Mouse (Mus musculus) lung, postnatal 14 days (tissue): ENCODE measurements around the gene Gdf9.
"Not testable (repeated sequence)": the region's sequence is repeated elsewhere in the genome, so short reads cannot be mapped to it uniquely, and the experiment has no call there.

Source experiments
- DNase-seq: peaks from one replicate; pipeline ENCODE4 v3.0.0; 2021

The Gdf9 gene

DNA sequence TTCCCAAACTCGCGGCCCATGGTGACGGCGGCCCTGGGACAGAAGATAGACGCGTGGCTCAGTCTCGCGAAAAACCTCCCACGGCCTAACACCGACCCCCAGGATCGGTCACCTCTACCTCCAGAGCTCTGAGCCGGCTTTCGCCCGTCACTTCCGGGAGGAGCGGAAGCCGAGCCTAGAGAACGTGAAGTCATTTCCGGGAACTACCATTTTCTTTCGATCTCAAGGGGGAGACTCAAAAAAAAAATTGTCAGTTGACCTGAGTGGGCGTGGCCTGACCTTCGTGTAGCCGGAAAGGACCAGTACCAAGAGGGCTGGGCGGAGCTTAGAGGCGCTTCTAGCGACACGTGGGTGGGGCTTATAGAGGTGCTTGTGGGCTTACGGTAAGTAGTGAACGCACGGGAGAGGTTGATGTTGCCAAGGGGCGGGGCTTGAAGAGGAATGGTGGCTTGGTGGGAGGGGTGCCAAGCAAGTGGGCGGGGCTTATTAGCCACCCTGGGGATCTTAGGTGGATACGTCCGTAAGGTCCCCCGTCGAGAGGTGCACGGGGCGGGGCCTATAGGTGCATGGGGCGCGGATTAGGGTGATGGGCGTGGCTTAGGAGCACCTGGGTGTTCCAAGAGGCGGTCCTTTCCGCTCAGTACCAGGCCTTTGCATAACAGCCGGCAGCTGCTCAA, at the start of gene Gdf9, which contains the start of gene Uqcrq:
Gene Gdf9 (plus strand): TSS at position 354 of the 677 bp plus-strand sequence.
Gene Uqcrq (minus strand): TSS at position 162 of the 677 bp plus-strand sequence.
- DNase-seq = peak; percentile 99

GRCm38 (mm10) chr11:53383758-53384428, 46.9 kb upstream of the Gdf9 start:
- DNase-seq = no peak

DNA sequence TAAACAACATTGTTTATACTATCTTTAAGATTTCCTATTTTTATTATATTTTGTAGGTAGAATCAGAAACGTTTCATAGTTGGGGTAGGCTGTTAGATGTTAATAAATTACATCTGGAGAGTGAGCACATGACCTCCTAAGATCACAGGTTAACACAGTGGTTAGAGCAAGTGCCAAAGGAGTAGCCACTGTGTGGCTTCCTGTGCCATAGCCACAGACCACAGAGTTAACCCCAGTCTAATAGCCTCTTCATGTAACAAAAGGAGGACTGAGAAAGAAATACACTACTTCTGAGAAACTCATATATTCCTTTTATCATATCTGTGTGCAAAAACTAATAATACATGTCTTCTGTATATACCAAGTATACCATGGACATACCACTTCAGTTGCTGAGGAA, 37.0 kb upstream of the Gdf9 start:
- DNase-seq = no peak

GRCm38 (mm10) chr11:53403638-53404037, 27.2 kb upstream of the Gdf9 start:
- no peak for DNase-seq

DNA sequence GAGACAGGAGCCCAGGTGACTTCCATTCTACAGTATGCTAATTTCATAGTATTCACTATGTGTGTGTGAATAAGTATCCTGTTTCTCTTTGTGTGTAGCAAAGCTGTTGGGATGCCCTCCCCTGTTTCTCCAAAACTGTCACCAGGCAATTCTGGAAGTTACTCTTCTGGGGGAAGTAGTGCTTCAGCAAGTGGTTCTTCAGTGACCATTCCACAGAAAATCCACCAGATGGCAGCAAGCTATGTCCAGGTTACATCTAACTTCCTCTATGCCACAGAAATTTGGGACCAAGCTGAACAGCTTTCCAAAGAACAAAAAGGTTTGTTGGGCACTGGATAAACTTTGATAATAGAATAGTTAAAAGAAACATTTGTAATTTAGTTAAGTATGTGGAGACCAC, 19.1 kb upstream of the Gdf9 start:
- peak; percentile 11 for DNase-seq

DNA sequence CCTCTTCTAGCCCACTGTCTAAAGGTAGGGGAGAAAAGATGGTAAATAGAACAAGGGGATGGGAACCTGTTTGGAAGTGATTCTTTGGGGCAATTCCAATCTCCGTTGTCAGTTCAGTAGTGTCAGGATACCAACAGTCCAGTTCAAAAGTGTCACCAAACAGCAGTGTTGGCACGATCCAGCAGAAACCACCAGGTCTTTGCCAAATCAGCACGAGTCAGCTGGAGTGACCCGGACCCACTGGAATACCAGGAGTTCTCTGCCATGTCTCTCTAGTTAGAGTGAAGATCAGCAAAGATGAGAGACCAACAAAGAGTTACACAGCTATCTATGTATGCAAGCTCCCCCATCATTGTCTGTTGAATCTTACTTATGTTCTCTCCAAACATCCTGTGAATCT, 17.0 kb upstream of the Gdf9 start:
- DNase-seq = no peak

- no peak for DNase-seq
These were observed 12.8 kb upstream of the Gdf9 start for GRCm38 (mm10) chr11:53418048-53418447.

DNA sequence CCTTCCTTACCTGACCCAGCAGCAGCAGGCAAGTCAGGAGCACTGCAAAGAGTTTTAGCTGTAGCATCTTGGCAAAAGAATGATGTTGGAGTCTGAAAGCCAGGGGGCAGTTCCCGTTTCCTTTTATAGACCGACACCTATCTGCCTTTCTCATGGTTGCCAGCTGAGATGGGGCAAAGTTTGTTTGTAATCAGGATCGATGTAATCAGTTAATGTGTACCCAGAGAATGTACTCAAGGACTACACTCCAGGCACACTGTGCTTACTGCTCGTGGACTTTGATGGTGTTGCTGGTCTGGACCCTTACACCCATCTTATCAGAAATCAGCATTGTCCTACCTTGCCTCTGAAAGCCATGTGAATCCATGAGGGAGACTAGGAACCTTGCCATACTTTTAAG, 7.8 kb upstream of the Gdf9 start, which contains the start of gene Leap2:
Gene Leap2 (minus strand): TSS at position 135 of the 400 bp plus-strand sequence.
- DNase-seq = no peak

DNA sequence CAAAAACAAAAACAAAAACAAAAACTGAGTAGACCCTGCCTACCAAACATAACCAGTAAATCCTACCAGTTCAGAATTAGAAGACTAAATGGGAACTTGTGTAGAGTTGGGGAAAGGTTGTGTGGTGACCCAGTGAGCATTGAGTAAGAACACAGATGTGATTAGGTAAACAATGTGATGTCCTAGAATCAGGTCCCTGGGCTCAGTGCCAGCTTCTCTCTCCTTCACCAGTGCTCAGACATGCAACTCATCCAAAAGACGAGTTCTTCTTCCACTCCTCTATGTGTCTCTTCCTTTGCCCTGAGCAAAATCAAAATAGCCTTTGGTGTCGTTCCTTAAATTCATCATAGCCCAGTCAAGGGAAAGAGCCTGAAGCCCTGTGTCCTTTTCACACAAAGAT, 6.0 kb upstream of the Gdf9 start:
- DNase-seq = peak; percentile 39

DNA sequence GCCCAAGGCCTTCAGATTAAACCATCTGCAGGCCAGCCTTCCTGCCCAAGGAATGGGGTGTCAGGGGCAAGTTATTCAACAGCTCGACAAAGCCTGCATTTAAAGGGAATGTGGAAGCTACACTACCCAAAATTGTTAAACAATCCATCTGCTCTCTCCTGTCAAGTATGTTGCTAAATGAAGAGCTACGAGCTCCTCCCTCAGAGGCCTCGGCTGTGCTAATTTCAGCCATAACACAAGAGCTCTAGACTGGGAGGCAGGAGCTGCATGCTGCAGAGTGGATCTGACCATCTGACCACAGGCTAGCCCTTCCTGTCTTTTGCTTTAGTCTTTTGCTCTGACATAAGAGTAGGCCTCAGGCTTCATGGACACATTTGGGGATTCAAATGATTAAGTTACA, 5.6 kb upstream of the Gdf9 start:
- DNase-seq = no peak

DNA sequence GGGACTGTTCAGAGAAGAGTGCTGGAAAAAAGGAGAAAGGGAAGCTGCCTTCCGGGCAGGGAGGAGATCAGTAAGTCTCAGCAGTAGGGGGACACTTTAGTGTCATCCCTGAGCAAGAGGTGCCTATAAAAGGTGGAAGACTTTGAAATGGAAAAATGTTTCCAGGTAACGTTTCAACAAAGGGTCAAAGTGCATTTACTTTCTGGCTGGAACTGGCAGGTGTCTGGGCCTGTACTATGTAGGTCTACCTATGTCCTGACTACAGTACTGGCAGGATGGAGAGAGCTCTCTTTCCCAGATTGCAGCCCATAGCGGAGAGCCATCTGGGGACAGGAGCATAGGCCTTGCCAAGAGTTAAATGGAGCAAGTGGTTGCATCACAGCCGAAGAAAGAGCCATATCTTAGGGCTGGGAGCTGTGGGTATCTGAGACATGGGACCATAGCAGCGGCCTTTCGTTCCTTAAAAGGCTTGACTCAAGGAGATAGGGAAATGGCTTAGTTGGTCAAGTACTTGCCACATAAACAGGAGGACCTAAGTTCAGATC, 5.0 kb upstream of the Gdf9 start:
- DNase-seq = no peak

GRCm38 (mm10) chr11:53426914-53427313, 3.9 kb upstream of the Gdf9 start:
- DNase-seq = not testable (repeated sequence)

DNA sequence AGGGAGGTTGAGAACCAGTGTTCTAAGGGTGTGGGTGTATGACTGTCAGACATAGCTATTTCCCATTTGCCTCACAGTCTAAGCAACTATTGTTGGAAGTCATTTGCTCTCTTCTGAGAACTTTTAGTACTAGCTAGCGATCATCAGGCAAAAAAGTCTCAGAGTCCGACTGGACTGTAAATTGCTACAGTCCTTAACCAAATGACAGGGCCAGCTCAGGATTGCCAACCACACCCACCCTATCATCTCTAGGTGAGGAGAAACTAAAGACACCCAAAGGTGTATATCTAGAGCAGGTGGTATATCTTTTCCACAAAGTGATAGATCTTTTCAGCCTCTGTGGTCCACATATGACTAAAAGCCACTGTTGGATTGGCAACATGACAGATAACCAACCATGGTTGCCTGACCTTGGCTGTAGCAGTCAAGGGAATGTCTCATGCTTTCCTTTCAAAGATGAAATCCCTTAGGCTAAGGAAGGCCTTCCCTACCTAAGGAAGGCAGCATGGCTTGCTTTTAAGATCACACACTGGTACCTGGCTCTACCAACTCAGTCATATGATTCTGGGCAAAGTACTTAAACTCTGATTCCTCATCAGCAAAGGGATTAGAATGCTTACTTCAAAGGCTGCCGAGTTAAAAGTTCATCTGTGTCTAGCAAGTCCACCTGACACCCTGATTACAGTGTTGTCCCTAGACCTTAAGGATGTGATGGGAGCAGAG, 2.7 kb upstream of the Gdf9 start:
- DNase-seq = no peak

GRCm38 (mm10) chr11:53428716-53429057, 2.1 kb upstream of the Gdf9 start:
- no peak for DNase-seq

DNA sequence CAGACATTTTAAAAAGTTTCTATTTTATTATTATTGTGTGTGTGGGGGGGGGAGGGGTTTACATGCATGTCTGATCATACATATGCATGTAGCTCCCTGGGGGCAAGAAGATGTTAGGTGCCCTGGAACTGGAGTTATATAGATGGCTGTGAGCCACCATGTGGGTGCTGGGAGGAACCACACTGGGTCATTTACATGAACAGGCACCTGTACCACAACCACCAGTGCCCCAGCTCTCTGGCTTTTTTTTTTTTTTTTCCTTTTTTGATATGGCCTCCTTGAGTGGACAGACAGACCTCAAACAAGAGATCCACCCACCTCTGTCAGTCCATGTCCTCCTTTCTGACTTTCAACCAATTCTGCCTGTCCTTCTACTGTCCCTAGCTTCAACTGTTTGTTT, 1.6 kb upstream of the Gdf9 start:
- no peak for DNase-seq

DNA sequence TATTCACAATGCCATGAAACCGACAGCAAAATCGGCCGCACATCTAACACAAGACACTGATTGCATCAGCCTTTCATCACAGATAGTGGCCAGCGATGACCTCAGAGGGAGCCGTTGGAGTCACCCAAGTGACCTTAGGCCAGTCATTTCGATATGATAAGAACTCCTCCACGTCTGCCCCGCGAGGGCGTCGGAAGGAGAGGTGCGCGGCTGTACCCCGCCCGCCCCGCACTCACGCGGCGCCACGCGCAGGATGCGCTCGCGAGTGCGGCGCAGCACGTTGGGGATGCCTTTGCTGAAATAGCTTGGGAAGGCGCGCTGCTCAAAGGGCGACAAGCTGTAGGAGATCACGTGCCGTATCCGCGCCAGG, 538 bp upstream of the Gdf9 start:
- peak; percentile 29 for DNase-seq

DNA sequence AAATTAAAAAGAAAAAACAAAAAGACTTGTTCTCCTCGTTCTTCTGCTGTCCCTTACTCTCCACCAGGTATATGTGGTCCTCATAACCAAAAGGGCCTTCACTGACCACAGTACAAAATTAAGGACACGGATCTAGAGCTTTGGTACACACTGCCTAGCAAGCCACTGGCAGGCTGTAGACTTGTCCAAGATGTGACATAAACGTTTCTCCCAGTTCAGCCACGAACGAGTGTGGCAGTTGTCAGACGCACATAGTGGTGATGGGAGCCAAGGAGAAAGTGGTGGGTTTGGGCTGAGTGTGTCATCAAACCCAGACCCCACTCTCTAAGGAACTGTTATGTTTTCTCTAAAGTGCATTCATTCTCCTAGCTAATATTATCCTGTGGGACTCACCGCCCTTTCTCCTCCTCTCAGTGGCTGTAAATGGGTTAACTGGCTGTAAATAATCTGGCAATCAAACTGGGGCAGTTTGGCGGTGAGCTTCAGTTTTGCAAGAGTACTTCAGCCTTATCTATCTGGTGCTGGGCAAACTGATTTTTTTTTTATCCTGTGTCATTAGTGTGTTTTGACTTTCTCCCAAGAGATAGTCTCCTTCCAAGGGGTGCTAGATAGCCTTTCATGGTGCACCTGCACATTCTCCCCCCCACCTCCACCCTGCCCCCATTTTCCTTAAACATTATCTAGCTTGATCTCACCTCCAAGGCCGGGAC, 679 bp downstream of the Gdf9 start:
- DNase-seq = no peak

DNA sequence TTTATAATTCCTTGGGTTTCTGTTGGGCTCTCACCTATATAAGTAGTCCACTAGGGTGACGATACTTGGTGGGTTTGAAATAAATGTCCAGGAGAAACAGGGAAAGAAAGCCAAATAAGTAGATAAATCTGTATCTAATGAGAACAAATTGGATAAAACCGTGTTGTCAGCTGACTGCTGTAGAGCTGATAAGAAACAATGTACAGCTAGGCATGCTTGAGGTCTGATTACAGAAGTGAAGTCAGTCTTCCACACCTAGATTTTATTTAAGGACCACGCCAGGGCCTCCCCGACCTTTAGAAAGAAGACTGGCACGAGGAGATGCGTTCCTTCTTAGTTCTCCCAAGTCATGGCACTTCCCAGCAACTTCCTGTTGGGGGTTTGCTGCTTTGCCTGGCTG, 2.2 kb downstream of the Gdf9 start:
- DNase-seq = no peak

GRCm38 (mm10) chr11:53435504-53435903, 4.7 kb downstream of the Gdf9 start:
- DNase-seq = no peak

DNA sequence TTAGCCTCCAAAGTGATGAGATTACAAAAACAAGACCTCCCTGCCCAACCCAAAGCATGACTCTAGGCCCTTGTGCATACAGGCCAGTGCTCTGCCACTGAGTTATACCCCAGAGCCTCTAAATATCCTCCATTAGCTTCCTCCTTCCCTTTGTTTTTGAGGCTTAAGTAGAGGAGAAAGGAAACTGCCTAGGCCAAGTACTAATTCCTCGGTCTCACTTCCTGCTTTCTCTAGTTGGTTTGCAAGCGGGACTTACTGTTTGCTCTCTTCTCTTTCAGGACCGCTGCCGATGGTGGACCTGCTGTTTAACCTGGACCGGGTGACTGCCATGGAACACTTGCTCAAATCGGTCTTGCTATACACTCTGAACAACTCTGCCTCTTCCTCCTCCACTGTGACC, 5.5 kb downstream of the Gdf9 start:
- no peak for DNase-seq

DNA sequence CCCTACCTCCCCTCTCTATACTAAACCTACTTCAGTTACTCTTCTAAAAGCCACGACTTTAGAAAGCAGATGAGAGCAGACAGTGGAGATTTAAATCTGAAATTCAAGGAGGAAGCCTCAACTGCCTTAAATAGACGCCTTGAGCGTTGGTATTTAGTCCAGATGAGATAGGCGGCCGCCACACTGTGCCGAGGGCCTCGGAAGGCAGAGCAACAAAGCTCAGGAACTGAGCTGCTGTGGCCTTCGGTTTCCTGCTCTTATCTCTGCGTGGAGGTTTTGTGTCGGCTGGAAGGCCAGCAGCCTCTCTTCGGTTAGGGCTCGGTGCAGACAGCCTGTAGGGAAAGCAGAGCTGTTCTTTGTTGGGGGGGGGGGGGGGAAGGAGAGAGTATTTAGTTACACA, 11.1 kb downstream of the Gdf9 start:
- DNase-seq = no peak

GRCm38 (mm10) chr11:53443861-53444260, 13.0 kb downstream of the Gdf9 start:
- peak; percentile 61 for DNase-seq

- no peak for DNase-seq
These were observed 14.7 kb downstream of the Gdf9 start for GRCm38 (mm10) chr11:53445562-53445961.
